Mouse (Mus musculus): ENCODE data around the gene Stk19.

DNA sequence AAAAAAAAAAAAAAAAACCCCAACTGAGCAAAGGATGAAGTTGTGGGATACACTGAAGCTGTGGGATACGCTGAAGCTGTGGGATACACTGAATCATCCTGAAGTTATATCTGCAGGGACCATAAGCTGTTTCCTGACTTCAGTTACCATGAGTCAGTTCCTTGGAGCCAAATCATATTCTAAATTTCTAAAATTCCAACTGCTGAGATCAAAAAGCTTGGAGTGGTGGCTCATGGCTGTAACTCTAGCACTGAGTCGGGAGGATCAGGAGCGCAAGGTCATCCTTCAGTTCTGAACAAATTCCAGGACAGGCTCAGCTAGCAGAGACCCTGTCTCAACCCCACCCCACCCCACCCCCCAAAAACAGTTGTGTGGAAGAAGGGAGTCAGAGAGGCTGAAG, 48.9 kb upstream of the Stk19 start:
- TF ChIP-seq HCFC1 (IDR thresholded peaks at IDR 0.05; ENCODE audit: borderline replicate concordance, insufficient read depth, low read length): no peak
- no peak for TF ChIP-seq MAFK (IDR thresholded peaks at IDR 0.05; ENCODE audit: insufficient read depth, low read depth, low read length)
- TF ChIP-seq ZNF384 (IDR thresholded peaks at IDR 0.05; ENCODE audit: low read depth, low read length): no peak
